Mouse (Mus musculus) G1E (cell line): ENCODE data around the gene Palm3.

Source experiments
- CTCF ChIP-seq: IDR thresholded peaks from 2 replicates; pipeline ENCODE4 v1.5.1; 2012; ENCODE audit warnings: low read depth, low read length, inconsistent platforms, mixed read lengths
- POLR2AphosphoS5 ChIP-seq: IDR thresholded peaks from 2 replicates; pipeline ENCODE4 v1.6.1; 2012; ENCODE audit warnings: low read depth, low read length, inconsistent platforms; ENCODE audit not compliant: insufficient replicate concordance

DNA sequence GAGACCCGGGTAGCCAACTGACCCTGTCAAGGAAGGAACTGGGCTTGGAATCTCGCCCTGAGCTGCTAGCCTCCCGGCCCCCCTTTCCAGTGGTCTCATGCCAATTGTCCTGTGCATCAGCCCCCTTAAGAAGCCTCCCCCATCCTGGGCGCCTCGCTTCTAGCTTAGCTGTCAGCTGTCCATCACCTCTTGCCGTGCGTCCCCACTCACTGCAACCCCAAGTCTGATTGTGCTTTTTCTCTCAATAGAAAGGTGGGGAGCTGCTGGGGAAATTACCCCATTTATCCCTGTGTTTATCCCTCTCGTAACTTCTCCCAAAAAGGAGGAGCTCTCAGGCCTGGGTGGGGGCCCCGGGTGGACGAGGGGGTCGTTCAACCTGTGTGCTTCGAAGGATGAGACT is 25.3 kb upstream of the Palm3 start:
- no peak for TF ChIP-seq CTCF
- TF ChIP-seq POLR2AphosphoS5: no peak
